Mouse (Mus musculus): ENCODE measurements at regions not wholly inside any gene's neighbourhood (a gene's known extent, or its start where the extent isn't known, plus 50 kb on each side); places are given as distances from the start of the nearest gene placed in this dataset.
A peak's percentile ranks its signal among the peaks of the same experiment; 100 is the strongest.

DNA sequence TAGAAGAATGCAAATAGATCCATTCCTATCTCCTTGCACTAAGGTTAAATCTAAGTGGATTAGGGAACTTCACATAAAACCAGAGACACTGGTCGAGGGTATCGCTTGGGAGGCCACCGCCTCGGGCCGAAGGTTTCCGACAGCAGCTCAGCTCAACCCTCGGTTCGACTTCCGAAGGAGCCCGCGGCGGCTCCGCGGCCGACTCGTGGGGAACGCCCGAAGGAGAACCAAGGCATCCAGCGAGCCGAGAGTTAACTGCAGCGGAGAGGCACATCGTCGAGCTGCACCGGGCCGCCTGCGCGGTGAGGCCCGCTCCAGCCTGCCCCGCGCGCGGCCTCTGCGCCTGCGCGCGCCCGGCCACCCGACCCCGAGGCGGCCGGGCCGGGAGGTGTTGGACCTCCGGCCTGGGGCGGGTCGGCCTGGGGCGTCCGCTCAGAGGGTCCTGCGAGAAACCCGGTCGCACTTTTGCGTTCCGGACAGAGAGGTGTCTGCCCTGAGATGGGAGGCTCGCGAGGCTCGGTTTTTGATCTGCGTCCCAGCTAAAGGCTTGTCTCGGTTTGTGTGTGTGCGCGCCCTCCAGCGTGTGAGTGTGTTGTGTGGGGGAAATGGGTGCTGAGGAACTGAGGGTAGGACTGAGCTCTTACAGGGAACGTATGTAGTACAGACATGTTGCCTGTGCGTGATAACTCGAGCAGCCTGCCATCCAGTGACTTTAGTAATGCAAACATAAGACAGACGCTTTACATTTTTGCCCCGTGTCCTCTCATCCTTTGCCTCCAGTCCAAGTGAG is 50.9 kb upstream of the Vmn2r9 start:
- ATAC-seq (replicated peaks; ENCODE audit: low FRiP score, poor library complexity, severe bottlenecking) = peak; percentile 83

Measured in erythroid progenitor cell, adult 5-6 weeks (primary cell).